Mouse (Mus musculus): ENCODE measurements around the gene Gm572. TPM values are rescaled to one million over a fixed set of nuclear protein-coding genes. Genes with fewer than 3 reads are reported as not detected.

Gm572 gene
- polyA plus RNA-seq, 1 experiment = not detected

DNA sequence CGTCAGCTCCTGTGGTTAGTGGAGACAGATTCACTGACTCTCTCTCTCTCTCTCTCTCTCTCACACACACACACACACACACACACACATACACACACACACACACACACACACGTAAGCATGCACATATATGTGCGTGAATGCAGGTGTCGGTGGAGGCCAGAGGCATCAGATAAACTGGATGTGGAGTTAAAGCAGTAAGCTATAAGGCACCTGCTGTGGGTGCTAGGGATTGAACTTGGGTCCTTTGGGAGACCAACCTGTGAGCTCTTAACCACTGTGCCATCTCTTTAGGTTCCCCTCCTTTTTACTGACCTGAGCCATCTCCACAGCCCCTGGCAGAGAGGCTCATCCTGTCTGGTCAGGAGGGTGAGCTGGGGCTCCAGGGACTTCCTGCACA lies 39.8 kb downstream of the Gm572 start:
- H3K4me1 ChIP-seq (ENCODE audit: control insufficient read depth) = peaks cover 17% of the 10 kb centered on the region
- no peaks in the 10 kb centered on the region for H3K36me3 ChIP-seq (ENCODE audit: control insufficient read depth)
- no peaks in the 10 kb centered on the region; the same call in 1 of the 2 replicates for H3K27me3 ChIP-seq (ENCODE audit: control insufficient read depth)
- no peak overlapping the region for H3K4me3 ChIP-seq (replicated peaks)
- no peaks in the 10 kb centered on the region for H3K9me3 ChIP-seq (ENCODE audit: control insufficient read depth, low read length)
- TF ChIP-seq TAL1 (IDR thresholded peaks at IDR 0.05; ENCODE audit: low read length) (no peak), GATA1 (IDR thresholded peaks at IDR 0.05; ENCODE audit: low read length) (no peak)

DNA sequence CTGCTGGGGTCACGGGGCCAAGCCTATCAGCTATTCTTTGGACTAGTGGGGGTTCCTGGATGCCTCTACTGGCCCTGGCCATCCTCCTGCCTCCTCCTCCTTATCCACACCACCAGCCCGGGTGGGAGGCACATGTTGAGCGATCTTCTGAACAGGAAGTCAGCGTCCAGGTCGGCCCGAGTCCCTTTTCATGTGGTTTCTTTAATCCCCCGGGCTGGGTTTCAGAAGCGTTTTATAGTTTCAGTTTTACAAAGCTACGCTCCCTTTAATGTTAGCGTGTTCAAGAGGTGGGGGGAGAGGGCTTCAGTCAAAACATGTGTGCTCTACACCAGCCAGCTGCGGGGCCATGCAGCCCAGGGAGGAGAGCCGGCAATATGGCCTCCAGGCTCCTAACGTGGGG lies 40.4 kb downstream of the Gm572 start:
- Histone ChIP-seq H3K36me3 (ENCODE audit: control insufficient read depth) (no peaks in the 10 kb centered on the region), H3K4me3 (replicated peaks) (no peak overlapping the region), H3K27me3 (ENCODE audit: control insufficient read depth) (no peaks in the 10 kb centered on the region; the same call in 1 of the 2 replicates), H3K9me3 (ENCODE audit: control insufficient read depth, low read length) (no peaks in the 10 kb centered on the region), H3K4me1 (ENCODE audit: control insufficient read depth) (peaks cover 17% of the 10 kb centered on the region)
- TF ChIP-seq GATA1 (IDR thresholded peaks at IDR 0.05; ENCODE audit: low read length) (no peak), TAL1 (IDR thresholded peaks at IDR 0.05; ENCODE audit: low read length) (no peak)

DNA sequence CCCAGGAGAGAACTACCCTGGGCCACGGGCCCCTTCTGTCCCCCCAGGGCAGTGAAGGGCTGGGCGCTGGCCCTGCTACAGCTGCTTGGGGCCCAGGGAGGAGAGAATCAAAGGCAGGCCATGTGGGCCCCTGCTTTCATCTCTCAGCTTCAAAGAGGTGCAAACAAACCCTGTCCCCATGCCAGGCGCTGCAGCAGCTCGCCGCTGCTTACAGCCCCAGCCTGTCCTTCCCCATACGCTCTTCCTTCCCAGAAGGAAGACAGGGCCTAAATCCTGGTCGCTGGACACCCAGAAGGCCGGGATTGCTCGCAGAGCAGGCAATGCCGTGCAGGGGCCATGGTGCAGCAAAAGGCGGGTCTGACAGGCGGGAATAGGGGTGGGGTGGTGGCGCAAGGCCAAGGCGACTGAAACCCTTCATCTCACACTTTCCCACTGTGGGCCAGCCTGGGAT lies 43.4 kb downstream of the Gm572 start:
- Histone ChIP-seq H3K4me3 (replicated peaks) (no peak overlapping the region), H3K27me3 (ENCODE audit: control insufficient read depth) (no peaks in the 10 kb centered on the region; the same call in 1 of the 2 replicates), H3K36me3 (ENCODE audit: control insufficient read depth) (no peaks in the 10 kb centered on the region), H3K9me3 (ENCODE audit: control insufficient read depth, low read length) (no peaks in the 10 kb centered on the region), H3K4me1 (ENCODE audit: control insufficient read depth) (peaks cover under 1% of the 10 kb centered on the region)
- no peak for TF ChIP-seq GATA1 (IDR thresholded peaks at IDR 0.05; ENCODE audit: low read length)
- no peak for TF ChIP-seq TAL1 (IDR thresholded peaks at IDR 0.05; ENCODE audit: low read length)

DNA sequence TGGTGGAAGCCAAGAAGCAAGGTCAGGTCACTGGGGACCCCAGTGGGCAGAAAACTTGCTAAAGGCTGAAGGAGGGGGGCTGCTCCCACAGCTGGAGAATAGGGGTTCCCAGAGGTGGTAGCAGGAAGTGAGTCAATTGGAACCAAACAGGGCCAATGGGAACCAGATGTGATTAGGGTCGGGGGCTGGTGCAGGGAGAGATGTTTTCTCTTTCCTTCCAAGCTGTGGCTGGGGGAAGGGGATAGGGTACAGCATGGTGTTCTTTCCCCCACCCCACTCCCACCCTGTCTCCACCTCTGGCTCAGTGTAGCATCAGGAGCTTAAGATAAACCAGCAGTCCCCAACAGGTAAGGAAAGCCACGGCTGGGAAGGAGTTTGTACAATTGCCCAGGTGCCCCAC lies 45.0 kb downstream of the Gm572 start:
- H3K27me3 ChIP-seq (ENCODE audit: control insufficient read depth) = no peaks in the 10 kb centered on the region; the same call in 1 of the 2 replicates
- no peaks in the 10 kb centered on the region for H3K9me3 ChIP-seq (ENCODE audit: control insufficient read depth, low read length)
- TF ChIP-seq TAL1 (IDR thresholded peaks at IDR 0.05; ENCODE audit: low read length) (no peak), GATA1 (IDR thresholded peaks at IDR 0.05; ENCODE audit: low read length) (no peak)
- H3K4me1 ChIP-seq (ENCODE audit: control insufficient read depth) = no peaks in the 10 kb centered on the region
- no peak overlapping the region for H3K4me3 ChIP-seq (replicated peaks)
- H3K36me3 ChIP-seq (ENCODE audit: control insufficient read depth) = no peaks in the 10 kb centered on the region

DNA sequence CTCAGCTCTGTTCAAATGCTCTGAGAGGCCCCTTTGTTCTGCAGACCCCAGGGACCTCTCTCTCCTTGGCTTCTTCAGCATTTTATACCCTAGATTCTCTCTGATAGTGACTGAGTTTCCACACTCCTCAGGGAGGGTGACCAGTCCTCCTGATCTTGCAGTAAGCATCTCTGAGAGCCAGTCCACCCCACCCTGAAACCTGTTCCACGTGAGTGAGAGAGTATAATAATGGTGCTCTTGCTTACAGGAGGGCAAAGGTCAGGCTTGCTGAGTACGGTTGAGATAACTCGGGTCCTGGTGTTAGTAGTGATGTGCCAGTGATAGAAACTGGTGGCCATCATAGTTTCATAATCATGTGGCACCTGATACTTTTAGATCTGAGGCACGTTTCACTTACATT lies 48.1 kb downstream of the Gm572 start:
- H3K9me3 ChIP-seq (ENCODE audit: control insufficient read depth, low read length) = no peaks in the 10 kb centered on the region
- H3K27me3 ChIP-seq (ENCODE audit: control insufficient read depth) = no peaks in the 10 kb centered on the region; the same call in 1 of the 2 replicates
- no peaks in the 10 kb centered on the region for H3K4me1 ChIP-seq (ENCODE audit: control insufficient read depth)
- no peak overlapping the region for H3K4me3 ChIP-seq (replicated peaks)
- TF ChIP-seq GATA1 (IDR thresholded peaks at IDR 0.05; ENCODE audit: low read length) (no peak), TAL1 (IDR thresholded peaks at IDR 0.05; ENCODE audit: low read length) (no peak)
- H3K36me3 ChIP-seq (ENCODE audit: control insufficient read depth) = no peaks in the 10 kb centered on the region

DNA sequence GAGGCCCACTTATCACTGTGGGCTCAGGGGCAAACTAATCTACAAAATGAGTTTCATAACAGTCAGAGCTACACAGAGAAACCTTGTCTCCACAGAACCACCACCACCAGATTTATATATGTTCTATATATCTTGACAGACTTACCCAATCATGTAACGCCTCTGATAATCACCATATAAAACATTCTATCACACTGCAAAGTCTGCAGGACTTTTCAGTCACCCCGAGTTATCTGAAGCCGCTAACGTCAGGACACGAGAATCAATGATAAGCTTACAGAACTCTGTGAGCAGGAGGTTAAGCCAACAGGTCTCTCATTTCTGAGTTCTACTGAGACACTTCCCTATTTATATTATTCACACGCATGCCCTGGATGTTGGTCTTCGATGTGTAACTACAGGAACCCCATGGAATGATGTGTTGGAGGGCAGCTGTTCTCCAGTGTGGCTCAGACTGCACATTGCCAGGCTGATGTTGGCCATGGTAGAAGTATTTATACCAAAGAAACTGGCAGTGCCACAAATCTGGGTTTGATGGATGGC lies 50.4 kb downstream of the Gm572 start:
- no peaks in the 10 kb centered on the region for H3K9me3 ChIP-seq (ENCODE audit: control insufficient read depth, low read length)
- TF ChIP-seq GATA1 (IDR thresholded peaks at IDR 0.05; ENCODE audit: low read length) (no peak), TAL1 (IDR thresholded peaks at IDR 0.05; ENCODE audit: low read length) (no peak)
- no peaks in the 10 kb centered on the region for H3K27me3 ChIP-seq (ENCODE audit: control insufficient read depth)
- H3K4me3 ChIP-seq (replicated peaks) = no peak overlapping the region
- H3K36me3 ChIP-seq (ENCODE audit: control insufficient read depth) = no peaks in the 10 kb centered on the region
- H3K4me1 ChIP-seq (ENCODE audit: control insufficient read depth) = no peaks in the 10 kb centered on the region

DNA sequence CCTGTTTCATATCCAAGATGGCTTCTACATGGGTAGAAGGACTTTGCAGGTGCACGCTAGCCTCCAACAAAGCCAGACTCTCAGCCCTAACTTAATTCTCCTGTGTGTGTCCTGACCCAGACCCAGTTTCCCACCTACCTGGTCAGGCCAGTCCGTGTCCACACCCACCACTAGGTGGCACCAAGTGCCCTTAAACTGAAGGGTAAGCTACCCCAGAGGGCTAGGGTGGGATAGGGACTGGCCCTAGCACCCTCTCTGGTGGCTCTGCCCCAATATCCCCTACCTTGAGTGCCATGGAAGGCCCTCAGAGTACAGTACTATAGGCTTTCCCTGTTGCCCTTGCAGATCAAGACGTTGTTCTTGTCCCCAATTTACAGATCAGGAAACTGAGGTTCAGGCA lies 61.6 kb downstream of the Gm572 start:
- Histone ChIP-seq H3K4me1 (ENCODE audit: control insufficient read depth) (no peaks in the 10 kb centered on the region), H3K4me3 (replicated peaks) (no peak overlapping the region), H3K9me3 (ENCODE audit: control insufficient read depth, low read length) (no peaks in the 10 kb centered on the region), H3K36me3 (ENCODE audit: control insufficient read depth) (no peaks in the 10 kb centered on the region), H3K27me3 (ENCODE audit: control insufficient read depth) (peaks cover 2% of the 10 kb centered on the region; the same call in 1 of the 2 replicates)
- no peak for TF ChIP-seq GATA1 (IDR thresholded peaks at IDR 0.05; ENCODE audit: low read length)
- no peak for TF ChIP-seq TAL1 (IDR thresholded peaks at IDR 0.05; ENCODE audit: low read length)

DNA sequence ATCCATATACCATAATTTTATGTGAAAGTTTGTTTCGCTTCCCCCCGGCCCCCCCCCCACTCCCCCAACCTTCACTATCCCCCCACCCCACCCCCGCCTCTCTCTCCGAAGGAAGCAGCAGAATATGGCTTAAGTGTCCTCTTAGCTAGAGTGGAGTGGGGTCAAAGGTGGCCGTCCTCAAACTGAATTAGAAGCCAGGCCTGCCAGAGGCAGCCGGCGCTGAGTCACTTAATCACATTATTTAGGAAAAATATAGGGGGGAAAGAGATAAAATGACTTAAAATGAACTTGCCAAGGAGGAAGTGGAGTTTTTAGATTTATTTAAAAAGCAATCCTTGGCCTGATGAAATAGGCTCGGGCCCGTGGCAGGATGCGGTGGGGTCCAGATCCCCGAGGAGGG lies 65.7 kb downstream of the Gm572 start:
- H3K27me3 ChIP-seq (ENCODE audit: control insufficient read depth) = no peaks in the 10 kb centered on the region
- H3K4me3 ChIP-seq (replicated peaks) = no peak overlapping the region
- no peaks in the 10 kb centered on the region for H3K4me1 ChIP-seq (ENCODE audit: control insufficient read depth)
- H3K9me3 ChIP-seq (ENCODE audit: control insufficient read depth, low read length) = no peaks in the 10 kb centered on the region
- no peak for TF ChIP-seq GATA1 (IDR thresholded peaks at IDR 0.05; ENCODE audit: low read length)
- no peak for TF ChIP-seq TAL1 (IDR thresholded peaks at IDR 0.05; ENCODE audit: low read length)
- H3K36me3 ChIP-seq (ENCODE audit: control insufficient read depth) = no peaks in the 10 kb centered on the region

DNA sequence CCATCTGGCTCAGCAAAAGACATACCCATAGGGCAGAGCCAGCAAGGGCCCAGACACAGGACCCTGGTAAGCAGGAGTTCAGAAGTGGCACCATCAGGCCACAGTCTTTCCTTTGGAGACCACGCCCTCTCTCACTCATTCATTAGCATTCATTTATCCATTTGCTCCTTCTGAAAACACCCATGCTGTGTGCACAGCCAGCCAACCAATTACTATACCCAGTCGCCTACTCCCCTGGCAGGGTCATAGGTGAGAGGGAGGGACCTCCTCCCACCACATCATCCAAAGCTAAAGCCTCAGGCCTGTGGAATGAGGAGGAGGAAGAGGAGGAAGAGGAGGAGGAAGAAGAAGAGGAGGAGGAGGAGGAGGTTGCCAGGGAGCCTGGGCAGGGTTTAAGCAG lies 67.3 kb downstream of the Gm572 start:
- no peaks in the 10 kb centered on the region for H3K27me3 ChIP-seq (ENCODE audit: control insufficient read depth)
- TF ChIP-seq TAL1 (IDR thresholded peaks at IDR 0.05; ENCODE audit: low read length) (no peak), GATA1 (IDR thresholded peaks at IDR 0.05; ENCODE audit: low read length) (no peak)

DNA sequence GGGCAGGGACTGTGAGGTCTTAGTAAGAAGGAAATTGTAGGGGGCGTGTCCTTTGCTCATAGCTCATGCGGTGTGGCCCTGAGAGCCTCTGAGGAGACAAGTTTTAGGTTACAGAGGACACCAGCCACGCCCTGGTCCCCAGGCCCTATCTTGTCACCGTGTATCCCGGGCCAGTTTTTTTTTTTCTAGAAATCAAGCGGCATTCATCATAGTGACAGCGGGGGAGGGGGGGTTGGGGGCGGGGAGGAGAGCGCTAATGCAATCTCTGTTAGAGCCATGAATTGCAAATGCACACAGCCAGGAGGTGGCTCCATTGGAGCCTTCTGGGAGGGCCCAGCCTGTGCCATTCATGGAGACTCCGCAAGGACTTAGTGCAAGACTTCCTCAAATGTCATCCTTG lies 68.2 kb downstream of the Gm572 start:
- Histone ChIP-seq H3K4me1 (ENCODE audit: control insufficient read depth) (no peaks in the 10 kb centered on the region), H3K36me3 (ENCODE audit: control insufficient read depth) (no peaks in the 10 kb centered on the region), H3K4me3 (replicated peaks) (no peak overlapping the region), H3K9me3 (ENCODE audit: control insufficient read depth, low read length) (no peaks in the 10 kb centered on the region), H3K27me3 (ENCODE audit: control insufficient read depth) (no peaks in the 10 kb centered on the region)
- TF ChIP-seq GATA1 (IDR thresholded peaks at IDR 0.05; ENCODE audit: low read length) (no peak), TAL1 (IDR thresholded peaks at IDR 0.05; ENCODE audit: low read length) (no peak)

More for the DNA sequence above, 67.3 kb downstream of the Gm572 start:
- Histone ChIP-seq H3K4me1 (ENCODE audit: control insufficient read depth) (no peaks in the 10 kb centered on the region), H3K4me3 (replicated peaks) (no peak overlapping the region), H3K9me3 (ENCODE audit: control insufficient read depth, low read length) (no peaks in the 10 kb centered on the region), H3K36me3 (ENCODE audit: control insufficient read depth) (no peaks in the 10 kb centered on the region)

Measured in erythroblast, embryonic 14.5 days (primary cell).